Comparison of ENCODE assay signal across 31 mouse cellular contexts in the genomic region with DNA sequence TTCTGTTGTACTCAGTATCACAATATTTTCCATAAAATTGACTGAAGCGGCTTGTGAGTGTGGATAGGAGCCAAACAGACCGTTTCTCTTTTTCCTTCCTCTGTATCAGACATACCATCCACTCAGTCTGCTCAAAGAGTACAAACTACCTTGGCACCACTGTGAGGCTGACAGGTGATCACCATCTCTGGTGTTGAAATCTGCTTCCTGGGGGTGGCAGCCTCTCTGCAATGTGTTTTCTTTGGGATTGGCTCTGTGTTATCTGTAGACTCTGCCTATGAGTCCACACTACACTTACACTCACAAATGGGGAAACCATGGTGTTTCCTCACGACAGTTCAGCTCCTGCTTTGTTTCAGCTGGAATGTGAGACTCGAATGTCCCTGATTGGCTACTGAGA.
DNase-seq lines count a peak whose midpoint lies in the region; ATAC-seq and TF ChIP-seq lines count a peak whose summit lies in the region.
"Had no signal": no experiment of that assay in that cellular context is flagged by ENCODE, and none has a peak within 500 bp of the region (broad histone marks: within the 10 kb centered on the region; RNA-seq: fewer than 3 reads in every experiment).

No protein-coding gene starts in this region.

- H3K4me1 ChIP-seq in liver, postnatal 0 days (ENCODE audit: insufficient read depth): no peaks in the 10 kb centered on the region
- no peaks in the 10 kb centered on the region for H3K4me1 ChIP-seq in liver, embryonic 12.5 days
- H3K4me1 ChIP-seq: embryonic facial prominence, embryonic 10.5 days; embryonic facial prominence, embryonic 13.5 days; forebrain, embryonic 10.5 days; forebrain, embryonic 13.5 days; hindbrain, embryonic 10.5 days had no signal

- WGBS in liver, postnatal 0 days (ENCODE audit: insufficient replicate concordance): 69% methylated on average over 4 of the region's 4 CpGs
- 67% methylated on average over 4 of the region's 4 CpGs for WGBS in liver, embryonic 12.5 days (ENCODE audit: insufficient replicate concordance)

- no peaks in the 10 kb centered on the region for H3K36me3 ChIP-seq in liver, postnatal 0 days (replicated peaks; ENCODE audit: insufficient read depth, low read length)
- no peaks in the 10 kb centered on the region for H3K36me3 ChIP-seq in liver, embryonic 12.5 days
- H3K36me3 ChIP-seq: embryonic facial prominence, embryonic 10.5 days; embryonic facial prominence, embryonic 13.5 days; forebrain, embryonic 10.5 days; heart, embryonic 10.5 days; hindbrain, embryonic 10.5 days had no signal

- no peak overlapping the region for H3K27ac ChIP-seq in liver, postnatal 0 days (ENCODE audit: low read depth)
- H3K27ac ChIP-seq in liver, embryonic 12.5 days: no peak overlapping the region
- H3K27ac ChIP-seq: embryonic facial prominence, embryonic 10.5 days; embryonic facial prominence, embryonic 13.5 days; forebrain, embryonic 10.5 days; forebrain, embryonic 13.5 days; heart, embryonic 10.5 days; hindbrain, embryonic 10.5 days; hindbrain, embryonic 14.5 days; hindbrain, postnatal 0 days had no signal

- peak; percentile 90 for DNase-seq in heart, adult 11 months
- DNase-seq in heart, postnatal 25 days (ENCODE audit: low spot score): no peak
- peak; percentile 9 to 15 for DNase-seq in heart, postnatal 10 days
- DNase-seq in heart, postnatal 4 days: no peak
- DNase-seq in liver, postnatal 0 days: no peak
- DNase-seq in gonadal fat pad, adult 2 months (ENCODE audit: low read depth): peak; percentile 33
- DNase-seq in Muller cell, postnatal 12 days (ENCODE audit: inconsistent ontology term): no peak
- DNase-seq: adrenal gland, adult 8-10 months; adrenal gland, postnatal 25 days; cerebellum, adult 11 months; cerebellum, adult 2 months; cerebellum, postnatal 10 days; cerebellum, postnatal 36 days; embryo, embryonic 11 days; gastrocnemius, postnatal 25 days; kidney, adult 11 months; kidney, adult 8-10 months had no signal

- TF ChIP-seq CTCF in liver, postnatal 0 days (IDR thresholded peaks at IDR 0.05; ENCODE audit: low read depth): no peak

- TF ChIP-seq EP300 in liver, postnatal 0 days (IDR thresholded peaks at IDR 0.05; ENCODE audit: low read depth): no peak

- ATAC-seq in liver, postnatal 0 days: peak; percentile 79
- no peak for ATAC-seq in liver, embryonic 12.5 days
- ATAC-seq: activated CD4-positive, CD25-positive, alpha-beta regulatory T cell, adult 4 months; CD4-positive, CD25-positive, alpha-beta regulatory T cell, adult 4 months; forebrain, embryonic 13.5 days; forebrain, embryonic 16.5 days; hindbrain, postnatal 0 days; inflammation-experienced regulatory T-cells, adult 6 months had no signal

- H3K9me3 ChIP-seq in liver, postnatal 0 days (ENCODE audit: low read length): no peaks in the 10 kb centered on the region
- no peaks in the 10 kb centered on the region for H3K9me3 ChIP-seq in liver, embryonic 12.5 days (replicated peaks)
- H3K9me3 ChIP-seq: embryonic facial prominence, embryonic 10.5 days; embryonic facial prominence, embryonic 13.5 days; forebrain, embryonic 10.5 days; forebrain, embryonic 13.5 days; heart, embryonic 10.5 days; hindbrain, embryonic 10.5 days had no signal

- H3K9ac ChIP-seq in liver, postnatal 0 days (replicated peaks): no peak overlapping the region
- no peak overlapping the region for H3K9ac ChIP-seq in liver, embryonic 12.5 days
- H3K9ac ChIP-seq: embryonic facial prominence, embryonic 13.5 days; forebrain, embryonic 13.5 days; hindbrain, embryonic 14.5 days had no signal

- H3K4me3 ChIP-seq in liver, postnatal 0 days (ENCODE audit: low read depth, low read length): no peak overlapping the region
- no peak overlapping the region for H3K4me3 ChIP-seq in liver, embryonic 12.5 days
- H3K4me3 ChIP-seq: embryonic facial prominence, embryonic 10.5 days; embryonic facial prominence, embryonic 13.5 days; erythroblast, embryonic 14.5 days; forebrain, embryonic 10.5 days; forebrain, embryonic 13.5 days; heart, embryonic 10.5 days; hindbrain, embryonic 10.5 days had no signal

- no peak overlapping the region for H3K4me2 ChIP-seq in liver, postnatal 0 days (ENCODE audit: low read depth, low read length)
- H3K4me2 ChIP-seq in liver, embryonic 12.5 days: no peak overlapping the region
- H3K4me2 ChIP-seq: embryonic facial prominence, embryonic 13.5 days; forebrain, embryonic 13.5 days; hindbrain, embryonic 14.5 days had no signal

- H3K27me3 ChIP-seq in liver, postnatal 0 days (ENCODE audit: insufficient read depth, low read length): no peaks in the 10 kb centered on the region
- no peaks in the 10 kb centered on the region for H3K27me3 ChIP-seq in liver, embryonic 12.5 days (replicated peaks)
- H3K27me3 ChIP-seq: embryonic facial prominence, embryonic 13.5 days; forebrain, embryonic 13.5 days had no signal

- intact Hi-C loops in heart, postnatal 25 days (cut with DNase I): no loop called here
- intact Hi-C loops in heart, postnatal 10 days (cut with DNase I): no loop called here

Comparison
In these comparisons a context has a peak if more than half of its experiments do, and no peak if none do; other contexts are left out.
1. DNase-seq: peak in heart, adult 11 months (single experiment), heart, postnatal 10 days (2 of 2) and gonadal fat pad, adult 2 months (single experiment); none in heart, postnatal 25 days (single experiment), heart, postnatal 4 days (single experiment), liver, postnatal 0 days (single experiment) and Muller cell, postnatal 12 days (single experiment).